Mouse (Mus musculus) liver, adult (tissue): Measurements from ENCODE around the gene Lyg1.

ENCODE experiments used
- GATA4 ChIP-seq: IDR thresholded peaks from 2 replicates; pipeline ENCODE4 v1.6.1; 2014; ENCODE audit warnings: mild to moderate bottlenecking, low read length; ENCODE audit not compliant: insufficient replicate concordance

Gene Lyg1

DNA sequence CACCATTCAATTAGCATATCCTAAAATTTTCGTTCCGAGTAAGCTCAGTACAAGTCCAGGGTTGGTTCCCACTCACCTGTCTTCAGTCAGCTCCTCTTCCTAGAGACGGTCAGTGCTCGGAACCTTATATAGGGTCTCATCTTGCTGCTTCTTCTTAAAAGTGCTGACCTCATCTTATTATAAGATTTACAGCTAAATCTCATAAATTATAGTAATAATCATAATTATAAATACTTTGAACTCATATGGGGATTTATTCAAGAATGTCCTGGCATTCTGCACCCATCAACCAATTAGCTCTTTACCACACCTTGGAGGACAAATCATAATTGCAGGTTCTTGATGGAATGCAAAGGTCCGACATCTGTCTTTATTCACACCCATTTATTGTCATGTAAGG is at the start of gene Lyg1:
Gene Lyg1, minus strand, starts transcription at position 101 of the 400 bp plus-strand sequence.
- no peak for TF ChIP-seq GATA4

DNA sequence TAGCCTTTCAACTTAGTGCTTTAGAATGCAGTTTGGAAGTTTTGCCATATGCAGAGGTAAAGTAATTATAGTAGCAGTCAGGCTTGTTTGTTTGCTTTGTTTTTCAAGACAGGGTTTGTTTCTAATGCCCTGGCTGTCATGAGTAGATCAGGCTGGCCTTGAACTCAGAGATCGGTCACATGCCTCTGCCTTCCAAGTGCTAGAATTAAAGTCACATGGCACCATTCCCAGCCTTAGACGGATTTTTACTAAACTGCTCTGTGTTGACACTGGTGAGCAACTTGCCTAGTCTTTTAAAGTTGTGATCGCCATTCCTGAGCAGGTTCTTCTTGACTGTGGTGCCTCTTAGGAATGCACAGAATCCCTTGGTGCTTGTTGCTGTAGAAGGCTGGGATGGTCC is 49.2 kb upstream of the Lyg1 start:
- no peak for TF ChIP-seq GATA4

DNA sequence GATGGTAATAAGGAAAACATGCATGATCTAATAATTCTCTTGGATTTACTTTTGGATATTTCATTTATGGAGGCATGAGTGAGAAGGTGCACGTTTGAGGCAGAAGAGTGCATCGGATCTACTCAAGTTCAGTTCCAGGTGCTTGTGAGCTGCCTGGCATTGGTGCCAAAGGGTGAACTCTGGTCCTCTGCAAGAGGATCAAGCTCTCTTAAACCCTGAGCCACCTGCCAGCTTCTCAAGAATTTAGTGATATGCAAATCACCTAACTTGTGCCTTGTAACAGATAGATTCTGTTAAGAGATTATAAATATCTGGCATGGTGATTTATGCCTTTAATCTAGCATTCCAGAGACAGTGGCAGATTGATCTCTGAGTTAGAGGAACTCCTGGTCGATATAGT is 45.5 kb upstream of the Lyg1 start:
- no peak for TF ChIP-seq GATA4

DNA sequence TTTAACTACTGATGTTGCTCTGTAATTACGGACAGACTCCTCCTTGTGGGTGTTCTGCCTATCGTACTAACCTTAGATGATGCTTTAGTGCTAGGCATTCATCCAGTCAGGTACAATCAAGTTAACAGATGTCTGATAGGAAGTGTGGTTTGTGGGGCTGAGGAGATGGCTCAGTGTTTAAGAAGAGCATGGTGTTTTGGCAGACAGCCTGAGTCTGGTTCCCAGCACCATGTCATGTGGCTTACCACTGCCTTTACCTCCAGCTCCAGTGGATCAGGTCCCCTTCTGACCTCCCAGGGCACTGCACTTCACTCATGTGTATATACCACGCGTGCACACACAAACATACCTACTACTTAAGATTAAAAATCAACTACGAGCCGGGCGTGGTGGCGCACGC is 44.4 kb upstream of the Lyg1 start:
- no peak for TF ChIP-seq GATA4

DNA sequence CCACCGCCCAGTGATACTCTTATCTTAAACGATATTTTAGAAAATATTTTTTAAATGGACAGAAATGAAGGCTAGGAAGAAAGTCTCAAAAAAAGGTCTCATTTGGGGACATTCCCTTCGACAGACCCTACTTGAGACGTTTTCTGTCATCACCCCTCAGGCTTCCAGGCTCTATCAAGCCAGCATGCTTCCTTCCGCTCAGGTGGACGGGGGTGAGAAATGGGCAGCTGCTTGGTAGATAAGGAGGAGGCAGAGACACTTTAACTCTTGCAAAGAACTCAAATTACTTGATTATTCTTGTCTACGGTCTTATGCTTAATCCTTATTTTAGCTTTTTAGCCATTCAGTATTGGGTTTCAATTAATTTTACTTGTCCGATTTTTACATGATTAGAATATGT is 43.3 kb upstream of the Lyg1 start:
- no peak for TF ChIP-seq GATA4

DNA sequence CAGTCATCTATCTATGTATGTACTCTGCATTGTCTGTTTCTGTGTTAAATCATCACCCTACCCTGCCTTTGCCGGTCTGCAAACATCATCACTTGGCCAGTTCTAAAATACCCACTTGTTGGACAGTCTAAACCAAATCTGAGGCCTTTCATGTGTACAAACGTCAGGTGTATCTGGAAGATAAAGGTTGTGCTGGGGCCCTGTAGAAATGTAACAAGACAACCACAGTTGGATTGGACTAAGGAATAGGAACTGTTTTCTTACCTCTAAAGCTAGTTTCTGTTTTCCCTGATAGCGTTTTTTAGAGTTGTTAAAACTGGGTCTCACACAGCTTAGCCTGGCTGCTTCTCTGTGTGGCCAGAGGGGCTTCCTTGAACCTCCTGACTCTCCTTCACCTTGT is 42.0 kb upstream of the Lyg1 start:
- no peak for TF ChIP-seq GATA4

DNA sequence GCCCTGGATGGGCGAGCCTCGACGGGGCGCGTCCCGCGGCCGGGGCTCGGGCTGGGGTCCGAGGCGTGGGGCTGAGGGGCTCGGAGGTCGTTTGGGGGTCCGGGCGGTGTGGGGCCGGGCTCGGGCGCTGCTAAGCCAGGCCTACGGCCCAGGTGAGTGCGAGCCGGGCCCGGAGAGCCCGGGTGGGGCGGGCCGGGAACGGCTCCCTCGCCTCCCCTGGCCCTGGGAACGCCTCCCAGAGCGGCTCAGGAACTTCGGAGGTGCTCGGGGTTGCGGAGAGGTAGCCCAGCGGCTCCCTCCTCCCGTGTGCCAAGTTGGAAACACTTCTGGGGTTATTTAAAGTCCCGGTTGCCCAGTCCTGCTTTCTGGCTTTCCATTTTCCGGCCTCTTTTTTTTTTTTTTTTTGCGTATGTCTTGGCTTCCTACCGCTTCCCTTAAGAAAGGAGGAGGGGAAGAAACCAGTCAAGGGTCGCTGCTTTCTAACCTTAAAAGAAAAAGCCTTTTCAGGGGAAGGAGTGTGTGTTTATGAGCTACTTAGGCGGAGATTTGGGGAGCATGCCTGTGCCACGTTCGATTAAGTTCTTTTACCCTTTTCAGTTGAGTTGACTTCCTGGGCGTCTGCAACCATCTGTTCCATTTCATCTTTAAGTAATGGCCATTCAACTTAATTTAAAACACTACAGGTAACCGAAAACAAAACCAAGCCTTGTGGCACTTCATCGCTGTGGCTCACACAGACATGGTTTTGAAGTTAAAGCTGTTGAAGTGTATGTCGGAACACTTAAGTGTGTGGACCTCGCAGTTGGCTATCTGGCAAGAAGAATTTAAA is 41.0 kb upstream of the Lyg1 start:
- TF ChIP-seq GATA4: no peak

DNA sequence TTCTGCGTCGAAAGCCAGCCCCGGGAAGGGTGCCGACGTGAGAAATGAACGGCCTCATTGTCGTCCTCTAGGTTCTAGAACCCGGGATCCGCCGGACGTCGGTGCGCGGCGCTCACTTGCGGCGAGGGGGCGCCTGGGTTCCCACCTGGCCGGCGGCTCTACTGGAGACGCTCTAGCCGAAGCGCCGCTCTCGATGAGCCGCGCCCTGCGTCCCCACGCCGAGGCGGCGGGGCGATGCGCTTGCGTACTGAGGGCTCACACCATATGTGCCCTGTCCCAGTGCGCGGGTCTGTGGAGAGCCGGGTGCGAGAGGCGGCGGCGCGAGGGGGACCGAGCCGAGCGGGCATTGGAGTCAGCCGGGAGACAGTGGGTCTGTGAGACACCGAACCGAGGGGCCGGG is 40.3 kb upstream of the Lyg1 start, which contains the start of the genes Txndc9 and Eif5b:
Gene Txndc9, minus strand, starts transcription at position 27 of the 400 bp plus-strand sequence.
Gene Eif5b, plus strand, starts transcription at position 144 of the 400 bp plus-strand sequence.
- TF ChIP-seq GATA4: peak; percentile 61; the same call in 1 of the 2 replicates

DNA sequence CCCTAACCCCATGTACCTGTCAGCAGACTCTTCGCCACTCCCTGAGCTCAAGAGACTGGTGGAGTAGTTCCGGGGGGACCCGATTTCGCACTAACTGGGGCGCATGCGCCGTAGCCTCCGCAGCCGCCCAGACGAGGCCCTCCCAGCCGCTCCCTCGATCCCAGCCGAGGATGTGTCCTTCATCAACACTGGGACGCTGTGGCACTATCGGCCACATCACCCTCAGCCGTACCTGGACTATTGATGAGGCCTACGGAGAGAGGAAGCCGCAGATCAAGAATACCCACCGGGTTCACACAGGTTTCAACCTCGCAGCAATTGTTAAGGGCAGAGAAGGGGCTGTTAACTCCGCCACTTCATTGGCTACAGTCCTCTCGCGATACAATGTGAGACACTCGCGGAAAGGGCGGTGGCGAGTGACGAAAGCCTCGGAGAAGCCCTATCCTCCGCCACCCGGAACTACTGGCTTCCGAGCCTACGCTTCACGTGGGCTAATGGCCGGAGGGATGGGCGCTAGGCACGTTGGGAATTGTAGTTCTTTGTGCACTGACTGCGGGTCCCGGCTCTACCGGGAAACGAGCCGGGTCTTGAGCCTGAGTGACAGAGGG is 39.4 kb upstream of the Lyg1 start:
- no peak; the same call in 1 of the 2 replicates for TF ChIP-seq GATA4

DNA sequence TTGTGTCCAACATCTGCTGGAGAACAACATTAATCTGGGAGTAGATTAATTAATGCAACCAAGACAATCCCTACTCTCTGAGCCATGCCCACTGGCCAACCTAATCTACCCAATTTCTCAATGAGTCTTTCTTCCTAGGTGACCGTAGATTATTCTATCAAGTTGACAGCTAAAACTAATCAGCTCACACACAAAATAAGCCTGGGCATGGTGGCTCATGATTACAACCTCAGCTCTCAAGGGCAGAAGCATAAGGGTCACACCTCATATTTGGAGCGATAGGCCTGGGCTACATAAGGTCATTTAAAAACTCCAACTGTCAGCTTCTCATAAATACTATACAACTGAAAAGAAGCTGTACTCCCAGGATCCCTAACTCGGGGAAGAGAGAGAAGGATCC is 38.7 kb upstream of the Lyg1 start:
- no peak for TF ChIP-seq GATA4

DNA sequence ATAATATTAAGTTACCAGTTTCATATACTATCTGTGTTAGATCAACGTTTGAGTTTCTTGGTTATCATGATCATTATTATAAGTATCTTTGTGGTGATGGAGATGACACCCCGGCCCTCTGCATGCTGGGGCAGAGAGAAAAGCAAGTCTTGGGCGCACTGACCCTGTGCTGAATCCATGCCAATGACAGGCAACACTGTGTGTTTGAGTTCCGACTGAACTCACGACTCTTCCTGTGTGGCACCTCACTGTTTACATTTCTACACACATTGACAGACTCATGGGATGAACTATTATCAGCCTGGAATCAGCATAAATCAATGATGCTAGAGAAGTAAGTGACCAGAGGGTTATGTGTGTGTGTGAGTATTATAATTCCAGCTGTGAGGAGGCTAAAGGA is 30.3 kb upstream of the Lyg1 start:
- no peak for TF ChIP-seq GATA4

DNA sequence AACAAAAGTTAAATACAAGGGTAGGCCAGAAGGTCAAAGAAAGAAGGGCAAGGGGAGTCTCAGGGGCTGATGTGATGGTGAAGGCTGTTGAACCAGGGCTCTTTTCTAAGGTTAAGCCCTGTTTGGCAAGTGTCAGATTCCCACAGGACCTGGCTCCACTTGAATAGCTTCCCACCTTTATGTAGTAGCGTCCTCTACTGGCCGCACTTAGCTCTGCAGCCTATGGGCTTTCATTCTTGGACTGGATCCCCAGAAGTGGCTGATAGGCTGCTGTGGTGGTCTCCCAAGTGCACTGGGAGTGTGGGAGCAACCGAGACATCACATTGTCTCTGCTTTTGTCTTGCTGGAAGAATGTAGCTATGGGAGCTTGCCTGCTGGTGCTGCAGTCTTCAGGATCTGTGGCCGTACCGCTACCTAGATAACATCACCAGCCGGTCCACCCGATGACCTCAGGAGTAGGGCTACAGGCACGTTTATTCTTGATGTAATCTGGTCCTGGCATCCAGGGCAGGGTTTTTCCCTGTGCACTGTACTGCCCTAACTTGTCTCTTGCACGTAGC is 28.3 kb upstream of the Lyg1 start:
- no peak for TF ChIP-seq GATA4

DNA sequence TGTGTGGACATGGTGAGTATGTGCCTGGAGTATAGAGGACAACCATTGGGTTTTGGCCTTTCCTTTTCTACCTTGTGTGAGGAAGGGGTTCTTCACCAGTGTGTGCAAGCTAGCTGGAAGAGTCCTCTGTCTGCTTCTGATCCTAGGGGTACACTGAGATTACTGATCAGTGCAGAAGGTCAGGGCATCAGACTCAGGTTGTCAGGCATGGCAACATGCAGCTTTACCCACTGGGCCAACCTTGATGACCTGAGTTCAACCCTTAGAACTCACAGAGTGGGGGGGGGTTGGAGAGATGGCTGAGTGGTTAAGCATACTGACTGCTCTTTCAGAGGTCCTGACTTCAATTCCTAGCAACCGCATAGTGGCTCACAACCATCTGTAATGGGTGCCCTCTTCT is 26.8 kb upstream of the Lyg1 start:
- TF ChIP-seq GATA4: no peak

DNA sequence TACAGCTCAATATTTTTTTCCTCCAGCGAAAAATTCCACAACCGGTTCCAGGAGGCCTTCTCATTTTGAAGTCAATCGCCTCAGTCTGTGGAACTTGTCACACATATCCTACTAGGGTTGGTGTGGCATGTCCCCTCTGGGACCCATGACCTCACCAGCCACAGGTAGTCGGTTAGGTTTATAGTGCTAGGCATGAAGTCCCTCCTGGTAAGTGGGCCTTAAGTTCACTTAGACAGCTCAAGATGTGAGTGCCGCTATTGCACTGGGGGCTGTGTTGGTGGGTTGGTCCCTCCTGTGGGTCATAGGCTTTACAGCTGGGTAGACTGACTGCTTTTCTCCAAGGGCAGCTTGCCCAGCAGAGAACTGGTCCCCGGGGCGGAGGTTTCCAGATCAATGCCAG is 19.7 kb upstream of the Lyg1 start:
- TF ChIP-seq GATA4: no peak

DNA sequence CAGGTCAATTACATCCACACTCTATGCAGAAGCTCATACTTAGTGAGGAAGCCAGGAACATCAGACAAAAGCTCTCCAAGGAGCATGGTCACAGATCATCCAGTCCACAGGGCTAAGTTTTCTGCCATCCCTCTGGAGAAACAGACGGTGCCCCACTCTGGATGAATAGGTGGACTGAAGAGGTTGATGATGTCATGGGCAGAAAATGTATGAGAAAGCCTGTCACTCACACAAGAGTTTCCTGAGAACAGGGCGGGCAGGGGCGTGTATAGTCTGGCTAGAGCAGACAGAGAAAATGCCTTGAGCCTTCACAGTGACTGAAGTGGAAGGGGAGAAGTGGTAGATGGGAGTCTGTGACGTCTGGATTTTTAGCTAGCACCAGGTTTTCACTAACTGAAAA is 14.0 kb upstream of the Lyg1 start:
- TF ChIP-seq GATA4: no peak

DNA sequence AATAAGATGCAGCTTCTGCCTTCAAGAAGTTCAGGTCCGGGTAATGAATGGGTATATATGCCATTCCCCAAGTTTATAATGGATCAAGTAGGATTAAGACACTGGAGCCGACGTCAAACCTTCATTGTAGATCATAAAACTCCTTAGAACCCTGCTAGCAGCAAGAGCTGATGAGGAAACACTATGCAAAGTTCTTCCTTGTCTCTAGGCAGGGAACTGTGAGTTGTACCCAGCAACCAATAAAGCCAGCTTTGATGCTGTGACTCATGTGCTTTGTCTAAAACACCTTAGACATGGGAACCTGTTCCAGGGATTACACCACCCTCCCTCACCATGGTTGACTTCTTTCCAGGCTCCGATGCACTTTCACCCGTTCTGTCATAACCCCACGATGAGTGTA is 11.2 kb upstream of the Lyg1 start:
- no peak for TF ChIP-seq GATA4
